Mouse (Mus musculus): Measurements from ENCODE around the gene Cyb5r2.

GRCm38 (mm10) chr7:107727538-107727937 is 30.3 kb downstream of the Cyb5r2 start:
- TF ChIP-seq CHD2 (IDR thresholded peaks at IDR 0.05; ENCODE audit: low read depth, low read length), result no peak
- no peak for TF ChIP-seq MAFK (IDR thresholded peaks at IDR 0.05; ENCODE audit: insufficient read depth, low read depth, low read length)

Measured in ES-E14 (cell line).